Mouse (Mus musculus): Measurements from ENCODE around the gene Pcf11. TPM values are rescaled to one million over a fixed set of nuclear protein-coding genes. Genes with fewer than 3 reads are reported as not detected.
A peak's percentile ranks its signal among the peaks of the same experiment; 100 is the strongest.

The Pcf11 gene
- polyA plus RNA-seq, 1 experiment from 2014 or later: 25.3 TPM

DNA sequence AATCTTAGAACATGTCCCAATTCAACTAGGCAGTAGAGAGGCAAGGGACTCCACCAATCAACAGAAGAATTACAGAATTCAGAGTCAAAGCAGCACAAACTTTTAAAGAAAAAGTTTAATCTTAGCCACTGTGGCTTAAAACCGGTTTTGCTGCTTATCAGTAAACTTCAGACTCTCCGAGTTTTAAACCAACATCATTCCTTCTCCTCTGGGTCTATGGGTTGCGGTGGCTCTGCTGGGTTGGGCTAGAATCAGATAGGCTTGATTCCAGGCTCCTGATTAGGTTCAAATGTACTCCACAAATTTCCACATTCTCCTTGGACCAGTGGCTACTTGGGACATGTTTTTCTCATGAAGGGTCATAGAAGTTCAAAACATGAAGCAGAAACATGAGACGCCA, 7.6 kb upstream of the Pcf11 start:
- 82% methylated on average over 4 of the region's 4 CpGs for WGBS
- no peak overlapping the region for H3K4me2 ChIP-seq (replicated peaks)
- H3K9ac ChIP-seq (replicated peaks): no peak overlapping the region
- no peaks in the 10 kb centered on the region for H3K27me3 ChIP-seq
- H3K9me3 ChIP-seq: no peaks in the 10 kb centered on the region
- H3K4me1 ChIP-seq (replicated peaks): no peaks in the 10 kb centered on the region
- H3K4me3 ChIP-seq (replicated peaks): no peak overlapping the region
- H3K36me3 ChIP-seq: no peaks in the 10 kb centered on the region
- no peak for ATAC-seq
- no peak overlapping the region for H3K27ac ChIP-seq

GRCm38 (mm10) chr7:92675131-92675530, 5.4 kb upstream of the Pcf11 start:
- Histone ChIP-seq H3K9me3 (no peaks in the 10 kb centered on the region), H3K36me3 (no peaks in the 10 kb centered on the region)

GRCm38 (mm10) chr7:92668791-92669506, 785 bp downstream of the Pcf11 start:
- Histone ChIP-seq H3K9me3 (no peaks in the 10 kb centered on the region), H3K27ac (peak overlapping the region; percentile 98), H3K27me3 (no peaks in the 10 kb centered on the region), H3K4me3 (replicated peaks) (peak overlapping the region; percentile 87), H3K4me1 (replicated peaks) (peaks cover 28% of the 10 kb centered on the region), H3K36me3 (peaks cover 5% of the 10 kb centered on the region; the same call in 1 of the 2 replicates), H3K4me2 (replicated peaks) (peak overlapping the region; percentile 90), H3K9ac (replicated peaks) (peak overlapping the region; percentile 99)
- WGBS: under 1% methylated on average over 29 of the region's 29 CpGs
- ATAC-seq: peak; percentile 8

More at GRCm38 (mm10) chr7:92675131-92675530, 5.4 kb upstream of the Pcf11 start:
- Histone ChIP-seq H3K4me2 (replicated peaks) (no peak overlapping the region), H3K27ac (no peak overlapping the region), H3K4me1 (replicated peaks) (0 out of 2 replicates have a peak, but pooled peaks cover 5% of the 10 kb centered on the region), H3K9ac (replicated peaks) (no peak overlapping the region), H3K4me3 (replicated peaks) (no peak overlapping the region), H3K27me3 (no peaks in the 10 kb centered on the region)
- WGBS: 96% methylated on average over 3 of the region's 3 CpGs
- no peak for ATAC-seq

GRCm38 (mm10) chr7:92666274-92666820, 3.4 kb downstream of the Pcf11 start:
- peaks cover 28% of the 10 kb centered on the region for H3K4me1 ChIP-seq (replicated peaks)
- no peak overlapping the region for H3K27ac ChIP-seq
- H3K27me3 ChIP-seq: no peaks in the 10 kb centered on the region
- H3K4me3 ChIP-seq (replicated peaks): 0 out of 2 replicates have a peak overlapping the region, but pooled peaks have one; percentile 87
- WGBS: 90% methylated on average over 7 of the region's 7 CpGs
- H3K36me3 ChIP-seq: peaks cover 15% of the 10 kb centered on the region
- H3K4me2 ChIP-seq (replicated peaks): peak overlapping the region; percentile 90
- no peak overlapping the region for H3K9ac ChIP-seq (replicated peaks)
- no peaks in the 10 kb centered on the region for H3K9me3 ChIP-seq
- ATAC-seq: no peak

DNA sequence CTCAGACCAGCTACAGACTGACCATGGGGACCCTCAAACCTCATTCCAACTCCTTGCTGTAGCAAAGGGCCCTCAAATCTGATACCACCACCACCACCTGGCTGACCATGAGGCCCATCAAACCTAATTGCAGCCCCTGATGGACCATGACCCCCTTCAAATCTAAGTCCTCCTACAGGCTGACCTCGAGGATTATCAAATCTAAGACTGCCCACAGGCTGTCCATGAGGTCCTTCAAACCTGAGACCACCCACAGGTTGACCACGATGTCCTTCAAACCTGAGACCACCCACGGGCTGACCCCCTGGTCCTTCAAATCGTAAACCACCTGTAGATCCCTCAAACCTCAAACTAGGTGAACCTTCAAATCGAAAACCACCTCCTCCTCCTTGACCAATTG, 11.7 kb downstream of the Pcf11 start:
- peaks cover 66% of the 10 kb centered on the region for H3K36me3 ChIP-seq
- no peak overlapping the region for H3K27ac ChIP-seq
- no peaks in the 10 kb centered on the region for H3K9me3 ChIP-seq
- no peak overlapping the region for H3K4me3 ChIP-seq (replicated peaks)
- no peak overlapping the region for H3K4me2 ChIP-seq (replicated peaks)
- 98% methylated on average over 5 of the region's 5 CpGs for WGBS
- peaks cover 9% of the 10 kb centered on the region for H3K4me1 ChIP-seq (replicated peaks)
- no peaks in the 10 kb centered on the region for H3K27me3 ChIP-seq
- no peak overlapping the region for H3K9ac ChIP-seq (replicated peaks)
- ATAC-seq: no peak

DNA sequence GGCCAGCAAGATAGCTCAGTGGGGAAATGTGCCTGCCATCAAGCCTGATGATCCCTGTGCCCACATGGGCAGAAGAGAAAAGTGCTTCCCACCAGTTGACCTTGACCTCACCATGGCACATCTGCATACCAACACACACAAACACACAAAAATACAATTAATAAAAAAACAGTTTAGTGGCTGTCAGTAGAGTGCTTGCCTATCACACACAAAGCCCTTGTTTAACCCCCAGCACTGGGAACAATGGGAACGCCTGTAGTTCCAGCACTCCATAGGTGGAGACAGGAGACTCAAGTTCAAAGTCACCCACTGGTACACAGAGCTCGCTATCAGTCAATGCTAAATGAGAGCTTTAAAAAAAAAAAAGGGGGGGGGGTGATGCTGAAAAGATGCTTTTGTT, 13.3 kb downstream of the Pcf11 start:
- Histone ChIP-seq H3K27ac (no peak overlapping the region), H3K4me3 (replicated peaks) (no peak overlapping the region), H3K9ac (replicated peaks) (no peak overlapping the region), H3K4me2 (replicated peaks) (no peak overlapping the region), H3K9me3 (no peaks in the 10 kb centered on the region), H3K27me3 (no peaks in the 10 kb centered on the region), H3K4me1 (replicated peaks) (peaks cover 9% of the 10 kb centered on the region), H3K36me3 (peaks cover 57% of the 10 kb centered on the region)
- ATAC-seq: no peak
- 78% methylated on average over 2 of the region's 2 CpGs for WGBS

DNA sequence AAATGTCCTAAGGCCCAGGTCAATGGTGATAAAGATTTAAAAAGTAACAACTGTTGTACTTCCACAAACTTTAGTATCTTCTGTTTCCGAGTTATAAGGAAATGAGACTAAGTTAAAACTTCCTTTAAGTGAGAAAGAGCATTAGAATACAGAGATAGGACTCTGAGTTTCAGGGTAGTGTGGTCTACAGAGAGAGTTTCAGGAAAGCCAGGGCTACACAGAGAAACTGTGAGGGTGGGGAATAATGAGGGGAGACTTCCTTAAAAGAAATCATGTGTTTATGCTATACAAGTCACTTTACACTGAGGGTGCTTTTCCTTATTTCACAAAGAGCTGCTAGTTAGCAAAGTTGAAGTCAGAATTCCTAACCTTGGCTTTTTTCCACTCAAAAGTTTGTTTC, 16.4 kb downstream of the Pcf11 start:
- H3K27me3 ChIP-seq: no peaks in the 10 kb centered on the region

GRCm38 (mm10) chr7:92647790-92648189, 21.9 kb downstream of the Pcf11 start:
- 89% methylated on average over 7 of the region's 7 CpGs for WGBS

More for the DNA sequence above, 16.4 kb downstream of the Pcf11 start:
- no peak for ATAC-seq
- WGBS: 92% methylated on average over 1 of the region's 1 CpGs
- H3K9me3 ChIP-seq: no peaks in the 10 kb centered on the region
- H3K36me3 ChIP-seq: peaks cover 36% of the 10 kb centered on the region
- H3K4me1 ChIP-seq (replicated peaks): peaks cover 9% of the 10 kb centered on the region
- no peak overlapping the region for H3K9ac ChIP-seq (replicated peaks)
- no peak overlapping the region for H3K4me2 ChIP-seq (replicated peaks)
- H3K27ac ChIP-seq: no peak overlapping the region
- no peak overlapping the region for H3K4me3 ChIP-seq (replicated peaks)

DNA sequence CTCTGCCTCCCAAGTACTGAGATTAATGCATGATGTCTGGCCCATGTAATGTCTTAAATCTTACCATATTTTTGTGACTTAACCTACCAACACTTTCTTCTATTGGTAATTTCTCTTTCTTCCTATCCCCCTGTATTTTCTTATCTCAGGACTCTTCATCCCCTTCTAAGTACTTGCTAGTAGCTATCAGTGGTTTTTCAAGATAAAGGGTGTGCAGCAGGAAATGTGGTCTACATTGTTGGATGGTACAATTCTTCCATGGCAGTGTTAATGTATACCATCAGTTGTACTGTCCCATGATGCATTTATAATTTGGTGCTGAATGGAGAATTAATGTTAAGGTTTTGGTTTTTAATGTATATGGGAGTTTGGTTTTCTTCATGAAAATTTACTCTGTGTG, 27.4 kb downstream of the Pcf11 start:
- no peak overlapping the region for H3K27ac ChIP-seq
- H3K36me3 ChIP-seq: peaks cover 32% of the 10 kb centered on the region
- no peak overlapping the region for H3K9ac ChIP-seq (replicated peaks)
- H3K4me1 ChIP-seq (replicated peaks): peaks cover 10% of the 10 kb centered on the region
- no peak overlapping the region for H3K4me2 ChIP-seq (replicated peaks)
- ATAC-seq: no peak
- no peak overlapping the region for H3K4me3 ChIP-seq (replicated peaks)
- no peaks in the 10 kb centered on the region for H3K9me3 ChIP-seq
- H3K27me3 ChIP-seq: no peaks in the 10 kb centered on the region

More at GRCm38 (mm10) chr7:92647790-92648189, 21.9 kb downstream of the Pcf11 start:
- no peak overlapping the region for H3K9ac ChIP-seq (replicated peaks)
- no peak overlapping the region for H3K4me2 ChIP-seq (replicated peaks)
- H3K9me3 ChIP-seq: no peaks in the 10 kb centered on the region
- H3K36me3 ChIP-seq: peaks cover 23% of the 10 kb centered on the region
- no peak overlapping the region for H3K27ac ChIP-seq
- H3K4me1 ChIP-seq (replicated peaks): no peaks in the 10 kb centered on the region
- ATAC-seq: no peak
- H3K27me3 ChIP-seq: no peaks in the 10 kb centered on the region
- no peak overlapping the region for H3K4me3 ChIP-seq (replicated peaks)

DNA sequence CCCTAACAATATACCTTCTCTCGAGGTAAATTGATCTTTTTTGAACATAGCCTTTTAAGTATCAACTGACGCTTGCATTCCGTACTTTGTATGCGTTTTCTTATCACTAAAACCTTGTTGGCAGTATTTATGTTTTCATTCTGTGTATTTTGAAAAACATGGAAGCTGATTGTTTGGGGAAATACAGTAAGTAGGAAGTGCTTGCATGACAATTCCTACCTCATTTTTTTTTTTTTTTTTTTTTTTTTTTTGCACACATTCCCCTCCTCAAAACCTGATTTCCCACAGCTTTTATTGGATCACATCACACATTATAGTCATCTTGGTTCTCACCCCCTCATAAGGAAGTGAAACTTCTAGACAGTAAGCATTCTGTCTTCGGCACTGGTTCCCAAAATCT, 31.7 kb downstream of the Pcf11 start:
- H3K4me2 ChIP-seq (replicated peaks): peak overlapping the region; percentile 98
- peaks cover 15% of the 10 kb centered on the region for H3K36me3 ChIP-seq
- peaks cover 23% of the 10 kb centered on the region for H3K4me1 ChIP-seq (replicated peaks)
- no peaks in the 10 kb centered on the region for H3K27me3 ChIP-seq
- no peaks in the 10 kb centered on the region for H3K9me3 ChIP-seq
- peak overlapping the region; percentile 95 for H3K4me3 ChIP-seq (replicated peaks)
- no peak for ATAC-seq
- WGBS: 90% methylated on average over 5 of the region's 5 CpGs
- H3K9ac ChIP-seq (replicated peaks): no peak overlapping the region
- H3K27ac ChIP-seq: no peak overlapping the region

GRCm38 (mm10) chr7:92637021-92637625, 32.6 kb downstream of the Pcf11 start, which contains the start of gene Ankrd42:
Ankrd42 (minus strand) TSS chr7:92637142.
- Histone ChIP-seq H3K4me2 (replicated peaks) (peak within 1 kb of the TSS; percentile 98), H3K36me3 (peaks cover 15% of the 10 kb centered on the region), H3K4me1 (replicated peaks) (peaks cover 23% of the 10 kb centered on the region), H3K27ac (peak within 1 kb of the TSS; percentile 83), H3K4me3 (replicated peaks) (peak within 1 kb of the TSS; percentile 95), H3K9ac (replicated peaks) (peak within 1 kb of the TSS; percentile 90), H3K9me3 (no peaks in the 10 kb centered on the region), H3K27me3 (no peaks in the 10 kb centered on the region)
- WGBS: 0% methylated on average over 44 of the region's 44 CpGs
- peak; percentile 98 for ATAC-seq

- under 1% methylated on average over 49 of the region's 49 CpGs for WGBS
These were observed 33.3 kb downstream of the Pcf11 start for GRCm38 (mm10) chr7:92636295-92637011.

More at GRCm38 (mm10) chr7:92636295-92637011, 33.3 kb downstream of the Pcf11 start:
- peak overlapping the region; percentile 83 for H3K27ac ChIP-seq
- no peaks in the 10 kb centered on the region for H3K27me3 ChIP-seq
- H3K36me3 ChIP-seq: peaks cover 15% of the 10 kb centered on the region
- peaks cover 23% of the 10 kb centered on the region for H3K4me1 ChIP-seq (replicated peaks)
- H3K9ac ChIP-seq (replicated peaks): peak overlapping the region; percentile 90
- H3K4me2 ChIP-seq (replicated peaks): peak overlapping the region; percentile 98
- peak overlapping the region; percentile 95 for H3K4me3 ChIP-seq (replicated peaks)
- ATAC-seq: peak; percentile 84
- H3K9me3 ChIP-seq: no peaks in the 10 kb centered on the region

All from midbrain, embryonic 13.5 days (tissue).